Mouse (Mus musculus) liver, adult 2 months (tissue): ENCODE results near the gene Ltbp3.

ENCODE experiments used
- CTCF ChIP-seq: fragments of 200-500 bp; IDR thresholded peaks from 2 replicates; pipeline ENCODE4 v1.5.1; 2011; ENCODE audit warnings: low read depth, low read length, control low read depth
- POLR2A ChIP-seq: fragments of 200-500 bp; IDR thresholded peaks from 2 replicates; pipeline ENCODE4 v1.6.1; 2011; ENCODE audit warnings: low read length, control low read depth; ENCODE audit not compliant: insufficient read depth; ENCODE audit errors: extremely low read depth

- TF ChIP-seq CTCF (no peak), POLR2A (no peak)
Measured at GRCm38 (mm10) chr19:5789066-5789465, 48.4 kb downstream of the Ltbp3 start.
